Mouse (Mus musculus) midbrain, embryonic 13.5 days (tissue): ENCODE measurements around the gene Cfap97d1. TPM values are rescaled to one million over a fixed set of nuclear protein-coding genes. Genes with fewer than 3 reads are reported as not detected.

Experiments
- ATAC-seq: fragments of 200-750 bp; cut with Nextera tagmentation; 2 replicates; pipeline ENCODE4 v1.8.0; 2017; ENCODE audit warnings: mild to moderate bottlenecking, moderate TSS enrichment, moderate library complexity
- H3K27ac ChIP-seq: fragments of 300-500 bp; sonication (generic); 2 replicates; pipeline ENCODE4 v1.5.1; 2015; ENCODE audit warnings: inconsistent platforms, mild to moderate bottlenecking, moderate library complexity
- H3K27me3 ChIP-seq: fragments of 300-500 bp; sonication (generic); 2 replicates; pipeline ENCODE4 v1.6.1; 2015; ENCODE audit warnings: mild to moderate bottlenecking, inconsistent platforms
- H3K36me3 ChIP-seq: fragments of 300-500 bp; sonication (generic); 2 replicates; pipeline ENCODE4 v1.6.1; 2015; ENCODE audit warnings: mild to moderate bottlenecking, inconsistent platforms
- H3K4me1 ChIP-seq: fragments of 300-500 bp; sonication (generic); replicated peaks from 2 replicates; pipeline ENCODE4 v1.6.1; 2015; ENCODE audit warnings: inconsistent platforms
- H3K4me2 ChIP-seq: fragments of 300-500 bp; sonication (generic); replicated peaks from 2 replicates; pipeline ENCODE4 v1.6.1; 2015; ENCODE audit warnings: moderate library complexity, mild to moderate bottlenecking, inconsistent platforms
- H3K4me3 ChIP-seq: fragments of 300-500 bp; sonication (generic); replicated peaks from 2 replicates; pipeline ENCODE4 v1.5.1; 2015; ENCODE audit warnings: mild to moderate bottlenecking, inconsistent platforms
- H3K9ac ChIP-seq: fragments of 300-500 bp; sonication (generic); replicated peaks from 2 replicates; pipeline ENCODE4 v1.6.1; 2015; ENCODE audit warnings: mild to moderate bottlenecking, inconsistent platforms
- H3K9me3 ChIP-seq: fragments of 300-500 bp; sonication (generic); 2 replicates; pipeline ENCODE4 v1.6.1; 2016; ENCODE audit warnings: mild to moderate bottlenecking, inconsistent platforms
- WGBS: fragments of 180-500 bp; shearing (Covaris S2); methylation state at CpG from one replicate; pipeline ENCODE4 v1.1.7; 2015; 5-methylcytosine and 5-hydroxymethylcytosine counted together
- polyA plus RNA-seq: library from polyadenylated mRNA; unstranded; fragments of >200 nt; fragmentation: Nextera tagmentation; extraction: Ambion mirVana; gene quantifications from 2 replicates; pipeline ENCODE4 v1.2.1, GENCODE M21; 2015

The Cfap97d1 gene
- polyA plus RNA-seq, 1 experiment from 2014 or later, result not detected

GRCm38 (mm10) chr11:101992411-101992810, 8.3 kb downstream of the Cfap97d1 start:
- Histone ChIP-seq H3K4me2 (no peak overlapping the region), H3K9ac (no peak overlapping the region)

GRCm38 (mm10) chr11:101994100-101994499, 10.0 kb downstream of the Cfap97d1 start:
- Histone ChIP-seq H3K4me1 (no peaks in the 10 kb centered on the region), H3K9ac (no peak overlapping the region), H3K36me3 (peaks cover 10% of the 10 kb centered on the region), H3K9me3 (no peaks in the 10 kb centered on the region), H3K27ac (no peak overlapping the region), H3K4me3 (no peak overlapping the region), H3K27me3 (0 out of 2 replicates have a peak, but pooled peaks cover 3% of the 10 kb centered on the region), H3K4me2 (no peak overlapping the region)
- no peak for ATAC-seq
- WGBS, result 86% methylated on average over 8 of the region's 8 CpGs

More at GRCm38 (mm10) chr11:101992411-101992810, 8.3 kb downstream of the Cfap97d1 start:
- Histone ChIP-seq H3K27ac (no peak overlapping the region), H3K4me1 (no peaks in the 10 kb centered on the region), H3K27me3 (peaks cover 4% of the 10 kb centered on the region; the same call in 1 of the 2 replicates), H3K36me3 (peaks cover 5% of the 10 kb centered on the region; the same call in 1 of the 2 replicates), H3K9me3 (no peaks in the 10 kb centered on the region), H3K4me3 (no peak overlapping the region)
- no peak for ATAC-seq
- WGBS, result 88% methylated on average over 7 of the region's 7 CpGs

DNA sequence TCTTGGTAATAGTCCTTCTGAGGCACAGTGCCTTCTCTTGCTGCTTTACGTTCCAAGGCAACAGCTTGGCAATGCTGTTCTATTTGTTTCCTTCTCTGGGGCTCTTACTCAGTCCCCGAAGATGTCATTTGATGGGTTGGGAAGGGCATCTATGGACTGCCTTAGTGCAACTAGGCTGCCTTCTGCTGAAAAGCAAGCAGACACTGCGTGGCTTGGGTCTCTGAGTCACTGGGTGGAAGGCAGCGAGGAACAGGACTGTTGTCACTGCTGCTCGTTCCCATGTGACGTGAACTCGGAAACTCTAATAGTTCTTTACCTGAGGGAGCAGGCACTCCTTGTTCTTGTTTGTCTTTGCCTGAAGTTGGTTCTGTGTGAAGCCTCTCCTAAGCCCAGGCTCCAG, 11.9 kb downstream of the Cfap97d1 start:
- H3K9ac ChIP-seq, result no peak overlapping the region
- H3K9me3 ChIP-seq, result no peaks in the 10 kb centered on the region
- H3K27me3 ChIP-seq, result no peaks in the 10 kb centered on the region
- 0 out of 2 replicates have a peak, but pooled peaks cover 4% of the 10 kb centered on the region for H3K4me1 ChIP-seq
- H3K36me3 ChIP-seq, result peaks cover 23% of the 10 kb centered on the region
- WGBS, result 90% methylated on average over 7 of the region's 7 CpGs
- no peak for ATAC-seq
- no peak overlapping the region for H3K4me2 ChIP-seq
- H3K27ac ChIP-seq, result no peak overlapping the region
- no peak overlapping the region for H3K4me3 ChIP-seq

- ATAC-seq, result no peak
- 67% methylated on average over 5 of the region's 5 CpGs for WGBS
- H3K9me3 ChIP-seq, result no peaks in the 10 kb centered on the region
- peaks cover 39% of the 10 kb centered on the region for H3K36me3 ChIP-seq
- no peaks in the 10 kb centered on the region for H3K27me3 ChIP-seq
- no peak overlapping the region for H3K9ac ChIP-seq
- H3K4me3 ChIP-seq, result no peak overlapping the region
- H3K27ac ChIP-seq, result no peak overlapping the region
- H3K4me1 ChIP-seq, result 0 out of 2 replicates have a peak, but pooled peaks cover 4% of the 10 kb centered on the region
- H3K4me2 ChIP-seq, result no peak overlapping the region
Observed at GRCm38 (mm10) chr11:101998258-101998657, 14.2 kb downstream of the Cfap97d1 start.

DNA sequence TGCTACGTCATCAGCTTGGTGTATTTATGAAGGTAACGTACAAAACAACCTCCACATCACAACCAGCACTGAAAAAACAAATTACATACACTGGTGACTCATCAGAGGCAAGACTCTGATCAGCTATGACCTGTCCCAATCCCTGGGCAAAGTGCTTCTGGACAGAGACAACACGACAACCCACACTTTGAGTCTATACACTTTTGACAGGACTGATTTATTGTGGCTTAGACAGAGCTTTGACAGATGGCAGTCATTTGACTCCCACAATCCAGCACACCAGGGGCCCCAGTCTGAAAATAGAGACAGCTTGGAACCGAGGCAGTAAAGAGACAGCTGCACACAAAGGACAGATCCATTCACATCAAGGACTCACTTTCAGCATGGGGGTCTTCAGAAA, 15.4 kb downstream of the Cfap97d1 start:
- WGBS, result 53% methylated on average over 4 of the region's 4 CpGs
- no peak overlapping the region for H3K4me2 ChIP-seq
- H3K4me1 ChIP-seq, result 0 out of 2 replicates have a peak, but pooled peaks cover 4% of the 10 kb centered on the region
- no peak for ATAC-seq
- no peak overlapping the region for H3K27ac ChIP-seq
- H3K36me3 ChIP-seq, result peaks cover 51% of the 10 kb centered on the region
- H3K27me3 ChIP-seq, result no peaks in the 10 kb centered on the region
- no peak overlapping the region for H3K4me3 ChIP-seq
- H3K9me3 ChIP-seq, result no peaks in the 10 kb centered on the region
- H3K9ac ChIP-seq, result 0 out of 2 replicates have a peak overlapping the region, but pooled peaks have one; percentile 10

DNA sequence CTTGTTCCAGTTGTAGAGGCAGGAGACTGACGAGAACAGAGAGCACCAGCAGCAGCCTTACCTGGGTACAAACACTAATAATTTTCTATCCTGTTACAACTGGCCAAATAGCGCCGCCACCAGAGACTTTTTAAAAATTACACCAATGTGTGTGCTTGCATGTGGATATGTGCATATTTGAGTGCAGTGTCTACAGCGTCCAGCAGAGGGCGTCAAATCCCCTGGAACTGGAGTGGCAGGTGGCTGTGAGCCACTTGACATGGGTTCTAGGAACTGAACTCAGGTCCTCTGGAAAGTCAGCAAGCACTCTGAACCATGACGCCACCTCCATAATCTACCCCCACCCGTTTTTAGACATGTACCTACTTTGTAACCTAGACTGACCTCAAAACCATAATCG, 20.2 kb downstream of the Cfap97d1 start:
- WGBS, result 93% methylated on average over 8 of the region's 8 CpGs
- peaks cover 86% of the 10 kb centered on the region for H3K36me3 ChIP-seq

DNA sequence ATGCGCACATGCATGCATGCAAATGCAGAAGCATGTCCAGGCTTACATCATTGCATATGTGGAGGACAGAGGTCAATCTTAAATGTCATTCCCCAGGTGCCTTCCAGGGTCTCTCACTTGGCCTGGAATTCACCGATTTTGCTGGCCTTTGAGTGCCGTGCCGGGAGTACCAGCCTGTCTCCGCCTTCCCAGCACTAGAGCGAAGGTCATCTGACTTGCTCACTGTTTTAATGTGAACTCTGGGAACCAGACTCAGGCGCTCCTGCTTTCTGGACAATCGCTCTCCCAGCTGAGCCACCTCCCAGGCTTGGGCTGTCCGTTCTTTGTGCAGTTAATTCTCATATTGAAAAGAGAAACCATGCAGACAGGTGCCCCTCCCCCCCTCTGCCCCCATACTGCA, 22.2 kb downstream of the Cfap97d1 start:
- 48% methylated on average over 9 of the region's 9 CpGs for WGBS
- Histone ChIP-seq H3K9me3 (no peaks in the 10 kb centered on the region), H3K4me3 (no peak overlapping the region), H3K27ac (0 out of 2 replicates have a peak overlapping the region, but pooled peaks have one; percentile 7), H3K9ac (no peak overlapping the region), H3K4me2 (no peak overlapping the region), H3K4me1 (peaks cover 24% of the 10 kb centered on the region), H3K36me3 (peaks cover 89% of the 10 kb centered on the region), H3K27me3 (no peaks in the 10 kb centered on the region)
- ATAC-seq, result no peak

More for the DNA sequence above, 20.2 kb downstream of the Cfap97d1 start:
- Histone ChIP-seq H3K4me3 (no peak overlapping the region), H3K4me1 (peaks cover 15% of the 10 kb centered on the region), H3K4me2 (no peak overlapping the region), H3K27me3 (no peaks in the 10 kb centered on the region), H3K9me3 (no peaks in the 10 kb centered on the region), H3K9ac (no peak overlapping the region), H3K27ac (no peak overlapping the region)
- no peak for ATAC-seq

- Histone ChIP-seq H3K4me1 (peaks cover 24% of the 10 kb centered on the region), H3K27me3 (no peaks in the 10 kb centered on the region), H3K9ac (no peak overlapping the region), H3K36me3 (peaks cover 89% of the 10 kb centered on the region), H3K4me3 (no peak overlapping the region), H3K9me3 (no peaks in the 10 kb centered on the region), H3K4me2 (no peak overlapping the region), H3K27ac (0 out of 2 replicates have a peak overlapping the region, but pooled peaks have one; percentile 7)
- no peak for ATAC-seq
- WGBS, result 75% methylated on average over 5 of the region's 5 CpGs
Observed at GRCm38 (mm10) chr11:102006688-102007087, 22.6 kb downstream of the Cfap97d1 start.

GRCm38 (mm10) chr11:102008372-102008771, 24.3 kb downstream of the Cfap97d1 start:
- Histone ChIP-seq H3K4me1 (peaks cover 24% of the 10 kb centered on the region), H3K9ac (no peak overlapping the region), H3K27ac (no peak overlapping the region), H3K9me3 (no peaks in the 10 kb centered on the region), H3K4me3 (no peak overlapping the region), H3K27me3 (no peaks in the 10 kb centered on the region), H3K4me2 (no peak overlapping the region), H3K36me3 (peaks cover 96% of the 10 kb centered on the region)
- no peak for ATAC-seq
- 97% methylated on average over 8 of the region's 8 CpGs for WGBS

DNA sequence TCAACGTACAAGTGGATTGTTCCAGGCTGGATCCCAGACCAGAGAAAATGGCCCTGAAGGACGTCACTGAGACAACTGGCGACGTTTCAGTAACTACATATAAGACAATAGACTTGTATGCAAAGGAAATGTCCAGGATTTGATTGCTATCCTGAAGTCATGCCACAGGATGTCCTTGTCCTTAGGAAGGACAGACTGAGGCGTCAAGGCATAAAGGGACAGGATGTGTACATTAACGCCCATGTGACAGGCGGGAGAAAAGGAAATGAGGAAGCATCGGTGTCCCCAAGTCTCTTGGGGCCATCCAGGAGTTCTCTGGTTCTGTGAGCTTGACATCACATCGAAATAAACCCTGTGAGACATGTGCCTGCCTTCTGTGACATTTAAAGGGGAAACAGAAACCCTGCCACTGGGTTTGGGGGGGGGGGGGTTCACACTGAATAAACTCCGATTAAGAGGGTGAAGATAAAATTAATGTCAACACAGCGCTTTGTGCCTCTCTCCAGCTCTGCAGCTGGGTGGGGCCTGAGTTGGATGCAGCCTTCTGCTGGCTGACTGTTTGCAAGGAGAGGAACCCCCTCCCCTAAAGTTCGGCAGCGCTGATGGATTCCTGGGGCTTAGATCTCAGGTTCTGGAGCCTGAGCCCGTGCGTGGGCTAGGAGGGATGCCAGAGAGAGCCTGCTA, 25.0 kb downstream of the Cfap97d1 start:
- Histone ChIP-seq H3K36me3 (peaks cover 95% of the 10 kb centered on the region), H3K4me1 (peaks cover 24% of the 10 kb centered on the region), H3K9ac (no peak overlapping the region), H3K27me3 (no peaks in the 10 kb centered on the region), H3K9me3 (no peaks in the 10 kb centered on the region), H3K4me3 (no peak overlapping the region), H3K4me2 (no peak overlapping the region), H3K27ac (peak overlapping the region; percentile 83)
- ATAC-seq, result no peak
- WGBS, result 85% methylated on average over 15 of the region's 15 CpGs

- H3K4me2 ChIP-seq, result no peak overlapping the region
Observed at GRCm38 (mm10) chr11:102010140-102010539, 26.1 kb downstream of the Cfap97d1 start.

GRCm38 (mm10) chr11:102011510-102011909, 27.4 kb downstream of the Cfap97d1 start:
- peaks cover 96% of the 10 kb centered on the region for H3K36me3 ChIP-seq
- H3K9me3 ChIP-seq, result no peaks in the 10 kb centered on the region
- no peak overlapping the region for H3K27ac ChIP-seq
- H3K4me3 ChIP-seq, result no peak overlapping the region
- H3K4me1 ChIP-seq, result peaks cover 31% of the 10 kb centered on the region
- no peak overlapping the region for H3K9ac ChIP-seq
- no peak overlapping the region for H3K4me2 ChIP-seq
- no peak for ATAC-seq
- WGBS, result 81% methylated on average over 8 of the region's 8 CpGs
- H3K27me3 ChIP-seq, result no peaks in the 10 kb centered on the region

More at GRCm38 (mm10) chr11:102010140-102010539, 26.1 kb downstream of the Cfap97d1 start:
- Histone ChIP-seq H3K9ac (no peak overlapping the region; the same call in 1 of the 2 replicates), H3K9me3 (no peaks in the 10 kb centered on the region), H3K27me3 (no peaks in the 10 kb centered on the region), H3K4me3 (no peak overlapping the region), H3K27ac (peak overlapping the region; percentile 83), H3K4me1 (peaks cover 26% of the 10 kb centered on the region), H3K36me3 (peaks cover 95% of the 10 kb centered on the region)
- WGBS, result 60% methylated on average over 13 of the region's 13 CpGs
- ATAC-seq, result peak; percentile 61
